Mouse (Mus musculus): ENCODE measurements around the gene Spin1. TPM values are rescaled to one million over a fixed set of nuclear protein-coding genes. Genes with fewer than 3 reads are reported as not detected.

Gene Spin1
- total and polyA plus RNA-seq, 2 experiments from 2014 or later, result 31.3 to 41.7 TPM

- Histone ChIP-seq H3K9ac (replicated peaks; ENCODE audit: low read depth, low read length) (no peak overlapping the region), H3K36me3 (replicated peaks; ENCODE audit: control insufficient read depth, insufficient read depth, low read length) (no peaks in the 10 kb centered on the region), H3K27ac (ENCODE audit: low read depth) (no peak overlapping the region), H3K9me3 (replicated peaks; ENCODE audit: control insufficient read depth, low read length) (no peaks in the 10 kb centered on the region), H3K4me3 (ENCODE audit: low read depth, low read length) (no peak overlapping the region), H3K4me2 (ENCODE audit: low read depth, low read length) (no peak overlapping the region), H3K27me3 (ENCODE audit: control insufficient read depth, insufficient read depth, low read length) (no peaks in the 10 kb centered on the region), H3K4me1 (ENCODE audit: control insufficient read depth, insufficient read depth) (no peaks in the 10 kb centered on the region)
- ATAC-seq (ENCODE audit: insufficient read depth, low read depth) (no peak), DNase-seq (ENCODE audit: low spot score) (no peak)
- WGBS, result 78% methylated on average over 2 of the region's 2 CpGs
- TF ChIP-seq CTCF (IDR thresholded peaks at IDR 0.05; ENCODE audit: low read depth), result no peak
- TF ChIP-seq EP300 (IDR thresholded peaks at IDR 0.05; ENCODE audit: low read depth), result no peak
Observed at GRCm38 (mm10) chr13:51161672-51162071, 61.0 kb downstream of the Spin1 start.

GRCm38 (mm10) chr13:51162246-51162645 is 61.6 kb downstream of the Spin1 start:
- TF ChIP-seq EP300 (IDR thresholded peaks at IDR 0.05; ENCODE audit: low read depth) (no peak), CTCF (IDR thresholded peaks at IDR 0.05; ENCODE audit: low read depth) (no peak)
- no peak for DNase-seq (ENCODE audit: low spot score)
- Histone ChIP-seq H3K27me3 (ENCODE audit: control insufficient read depth, insufficient read depth, low read length) (no peaks in the 10 kb centered on the region), H3K9me3 (replicated peaks; ENCODE audit: control insufficient read depth, low read length) (no peaks in the 10 kb centered on the region), H3K27ac (ENCODE audit: low read depth) (no peak overlapping the region), H3K4me3 (ENCODE audit: low read depth, low read length) (no peak overlapping the region), H3K4me2 (ENCODE audit: low read depth, low read length) (no peak overlapping the region), H3K36me3 (replicated peaks; ENCODE audit: control insufficient read depth, insufficient read depth, low read length) (no peaks in the 10 kb centered on the region), H3K4me1 (ENCODE audit: control insufficient read depth, insufficient read depth) (no peaks in the 10 kb centered on the region), H3K9ac (replicated peaks; ENCODE audit: low read depth, low read length) (no peak overlapping the region)
- 80% methylated on average over 6 of the region's 6 CpGs for WGBS
- ATAC-seq (ENCODE audit: insufficient read depth, low read depth), result no peak

GRCm38 (mm10) chr13:51166711-51167110 is 66.0 kb downstream of the Spin1 start:
- H3K27me3 ChIP-seq (ENCODE audit: control insufficient read depth, insufficient read depth, low read length), result peaks cover under 1% of the 10 kb centered on the region; the same call in 1 of the 2 replicates
- ATAC-seq (ENCODE audit: insufficient read depth, low read depth), result no peak
- WGBS, result 47% methylated on average over 11 of the region's 11 CpGs

GRCm38 (mm10) chr13:51170215-51170614 is 69.5 kb downstream of the Spin1 start:
- WGBS, result 16% methylated on average over 11 of the region's 11 CpGs
- no peak overlapping the region for H3K9ac ChIP-seq (replicated peaks; ENCODE audit: low read depth, low read length)
- TF ChIP-seq CTCF (IDR thresholded peaks at IDR 0.05; ENCODE audit: low read depth), result no peak
- no peak for TF ChIP-seq EP300 (IDR thresholded peaks at IDR 0.05; ENCODE audit: low read depth)

More at GRCm38 (mm10) chr13:51166711-51167110, 66.0 kb downstream of the Spin1 start:
- H3K4me1 ChIP-seq (ENCODE audit: control insufficient read depth, insufficient read depth), result no peaks in the 10 kb centered on the region
- H3K9ac ChIP-seq (replicated peaks; ENCODE audit: low read depth, low read length), result no peak overlapping the region
- DNase-seq (ENCODE audit: low spot score), result no peak
- no peak for TF ChIP-seq CTCF (IDR thresholded peaks at IDR 0.05; ENCODE audit: low read depth)
- TF ChIP-seq EP300 (IDR thresholded peaks at IDR 0.05; ENCODE audit: low read depth), result no peak
- H3K4me3 ChIP-seq (ENCODE audit: low read depth, low read length), result no peak overlapping the region
- H3K4me2 ChIP-seq (ENCODE audit: low read depth, low read length), result no peak overlapping the region
- no peaks in the 10 kb centered on the region for H3K36me3 ChIP-seq (replicated peaks; ENCODE audit: control insufficient read depth, insufficient read depth, low read length)
- H3K27ac ChIP-seq (ENCODE audit: low read depth), result no peak overlapping the region
- H3K9me3 ChIP-seq (replicated peaks; ENCODE audit: control insufficient read depth, low read length), result no peaks in the 10 kb centered on the region

GRCm38 (mm10) chr13:51170691-51171680 is 70.3 kb downstream of the Spin1 start, which contains the start of gene Nxnl2:
TSS of gene Nxnl2 (plus strand) at chr13:51171022.
- peak within 1 kb of the TSS; percentile 45 for H3K4me3 ChIP-seq (ENCODE audit: low read depth, low read length)
- DNase-seq (ENCODE audit: low spot score) (peak; percentile 21), ATAC-seq (ENCODE audit: insufficient read depth, low read depth) (peak; percentile 45)
- peak; percentile 54 for TF ChIP-seq CTCF (IDR thresholded peaks at IDR 0.05; ENCODE audit: low read depth)
- TF ChIP-seq EP300 (IDR thresholded peaks at IDR 0.05; ENCODE audit: low read depth), result no peak
- H3K9me3 ChIP-seq (replicated peaks; ENCODE audit: control insufficient read depth, low read length), result no peaks in the 10 kb centered on the region
- peaks cover 5% of the 10 kb centered on the region; the same call in 1 of the 2 replicates for H3K27me3 ChIP-seq (ENCODE audit: control insufficient read depth, insufficient read depth, low read length)
- no peak within 1 kb of the TSS for H3K27ac ChIP-seq (ENCODE audit: low read depth)
- H3K4me1 ChIP-seq (ENCODE audit: control insufficient read depth, insufficient read depth), result no peaks in the 10 kb centered on the region
- H3K36me3 ChIP-seq (replicated peaks; ENCODE audit: control insufficient read depth, insufficient read depth, low read length), result no peaks in the 10 kb centered on the region
- no peak within 1 kb of the TSS for H3K9ac ChIP-seq (replicated peaks; ENCODE audit: low read depth, low read length)
- WGBS, result 2% methylated on average over 44 of the region's 64 CpGs
- H3K4me2 ChIP-seq (ENCODE audit: low read depth, low read length), result peak within 1 kb of the TSS; percentile 82

More at GRCm38 (mm10) chr13:51170215-51170614, 69.5 kb downstream of the Spin1 start:
- peak; percentile 47 for ATAC-seq (ENCODE audit: insufficient read depth, low read depth)
- Histone ChIP-seq H3K27ac (ENCODE audit: low read depth) (no peak overlapping the region), H3K27me3 (ENCODE audit: control insufficient read depth, insufficient read depth, low read length) (peaks cover 5% of the 10 kb centered on the region; the same call in 1 of the 2 replicates), H3K4me3 (ENCODE audit: low read depth, low read length) (peak overlapping the region; percentile 45), H3K4me1 (ENCODE audit: control insufficient read depth, insufficient read depth) (no peaks in the 10 kb centered on the region), H3K4me2 (ENCODE audit: low read depth, low read length) (peak overlapping the region; percentile 82), H3K36me3 (replicated peaks; ENCODE audit: control insufficient read depth, insufficient read depth, low read length) (no peaks in the 10 kb centered on the region), H3K9me3 (replicated peaks; ENCODE audit: control insufficient read depth, low read length) (no peaks in the 10 kb centered on the region)
- peak; percentile 48 for DNase-seq (ENCODE audit: low spot score)
